Mouse (Mus musculus) CD4-positive helper T cell, adult 2 months (primary cell): ENCODE measurements around the gene Ankk1.

Experiments
- DNase-seq: peaks from one replicate; pipeline ENCODE4 v3.0.0-alpha.2; 2012; ENCODE audit warnings: low read depth, missing footprints, low spot score

Gene Ankk1

GRCm38 (mm10) chr9:49426921-49427320, at the start of gene Ankk1:
Ankk1 (minus strand) TSS chr9:49427021.
- no peak for DNase-seq

GRCm38 (mm10) chr9:49472126-49472525, 45.3 kb upstream of the Ankk1 start:
- DNase-seq = no peak

- DNase-seq = no peak
Observed at GRCm38 (mm10) chr9:49470946-49471345, 44.1 kb upstream of the Ankk1 start.

- no peak for DNase-seq
Observed at GRCm38 (mm10) chr9:49470006-49470405, 43.2 kb upstream of the Ankk1 start.

- DNase-seq = no peak
Observed at GRCm38 (mm10) chr9:49456136-49456535, 29.3 kb upstream of the Ankk1 start.

GRCm38 (mm10) chr9:49452396-49452795, 25.6 kb upstream of the Ankk1 start:
- no peak for DNase-seq

- DNase-seq = no peak
Observed at GRCm38 (mm10) chr9:49450491-49450890, 23.7 kb upstream of the Ankk1 start.

- DNase-seq = no peak
Observed at GRCm38 (mm10) chr9:49442621-49443020, 15.8 kb upstream of the Ankk1 start.

- DNase-seq = no peak
Observed at GRCm38 (mm10) chr9:49427478-49427877, 657 bp upstream of the Ankk1 start.

- no peak for DNase-seq
Observed at GRCm38 (mm10) chr9:49425585-49425984, 1.2 kb downstream of the Ankk1 start.

GRCm38 (mm10) chr9:49423866-49424265, 3.0 kb downstream of the Ankk1 start:
- DNase-seq = no peak

- DNase-seq = no peak
Observed at GRCm38 (mm10) chr9:49410621-49411020, 16.2 kb downstream of the Ankk1 start.

GRCm38 (mm10) chr9:49407028-49407427, 19.8 kb downstream of the Ankk1 start:
- DNase-seq = no peak

GRCm38 (mm10) chr9:49403711-49404110, 23.1 kb downstream of the Ankk1 start:
- no peak for DNase-seq

GRCm38 (mm10) chr9:49396006-49396405, 30.8 kb downstream of the Ankk1 start:
- DNase-seq = no peak

GRCm38 (mm10) chr9:49392242-49392641, 34.6 kb downstream of the Ankk1 start:
- no peak for DNase-seq

GRCm38 (mm10) chr9:49386119-49386518, 40.7 kb downstream of the Ankk1 start:
- no peak for DNase-seq

GRCm38 (mm10) chr9:49385301-49385700, 41.5 kb downstream of the Ankk1 start:
- no peak for DNase-seq

- DNase-seq = no peak
Observed at GRCm38 (mm10) chr9:49384855-49385254, 42.0 kb downstream of the Ankk1 start.

GRCm38 (mm10) chr9:49384041-49384440, 42.8 kb downstream of the Ankk1 start:
- no peak for DNase-seq

GRCm38 (mm10) chr9:49379962-49380361, 46.9 kb downstream of the Ankk1 start:
- no peak for DNase-seq

- DNase-seq = no peak
Observed at GRCm38 (mm10) chr9:49373946-49374345, 52.9 kb downstream of the Ankk1 start.

- no peak for DNase-seq
Observed at GRCm38 (mm10) chr9:49365763-49366162, 61.1 kb downstream of the Ankk1 start.
